Mouse (Mus musculus) CD4-positive, CD25-positive, alpha-beta regulatory T cell, adult 4 months (primary cell): ENCODE measurements around the gene Ifit3. TPM values are rescaled to one million over a fixed set of nuclear protein-coding genes. Genes with fewer than 3 reads are reported as not detected.
"Not testable (repeated sequence)": the region's sequence is repeated elsewhere in the genome, so short reads cannot be mapped to it uniquely, and the experiment has no call there.

Experiments used
- ATAC-seq: one replicate; pipeline ENCODE4 v1.8.0; 2017
- polyA plus RNA-seq, 2 experiments: library from polyadenylated mRNA; unstranded; fragments of 100-300 nt; shearing (Covaris generic); gene quantifications; one replicate each; pipeline ENCODE4 v1.2.1; 2017

Gene Ifit3
- 10 to 100 TPM; 47.4 to 70.7 TPM for polyA plus RNA-seq

GRCm38 (mm10) chr19:34583126-34583766, at the start of gene Ifit3:
Gene Ifit3 (plus strand): TSS chr19:34583531.
- ATAC-seq = peak; percentile 72

- ATAC-seq = no peak
Measured at GRCm38 (mm10) chr19:34539422-34539821, 43.9 kb upstream of the Ifit3 start.

- no peak for ATAC-seq
Measured at GRCm38 (mm10) chr19:34546211-34546610, 37.1 kb upstream of the Ifit3 start.

DNA sequence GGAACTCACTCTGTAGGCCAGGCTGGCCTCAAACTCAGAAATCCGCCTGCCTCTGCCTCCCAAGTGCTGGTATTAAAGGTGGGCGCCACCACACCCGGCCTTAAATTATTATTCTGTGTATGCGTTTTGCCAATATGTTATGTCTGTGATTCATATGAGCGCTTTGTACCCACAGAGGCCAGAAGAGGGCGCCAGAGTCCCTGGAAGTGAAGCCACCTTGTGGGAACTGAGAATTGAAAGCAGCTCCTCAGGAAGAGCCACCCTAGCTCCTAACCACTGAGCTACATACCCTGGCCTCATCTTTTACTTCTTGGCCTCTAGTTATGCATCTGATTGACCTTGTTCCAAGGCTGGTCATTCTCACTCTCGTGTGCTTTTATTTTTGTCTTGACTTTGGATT, 35.4 kb upstream of the Ifit3 start:
- peak; percentile 56 for ATAC-seq

DNA sequence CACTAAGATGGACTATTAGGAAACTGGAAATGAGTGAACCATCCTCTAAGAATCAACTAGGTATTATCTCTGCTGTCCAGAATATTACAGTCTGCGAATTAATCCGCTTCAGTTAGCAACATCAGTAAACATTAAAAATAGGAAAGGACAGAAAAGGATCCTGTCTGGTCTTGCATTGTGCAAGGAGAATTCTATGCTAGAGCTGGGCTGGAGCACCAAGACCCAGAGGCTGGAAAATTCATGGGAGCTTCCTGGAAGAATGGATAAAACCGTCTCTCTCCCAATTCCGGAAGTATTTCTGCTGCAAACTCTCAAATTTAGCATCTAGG, 33.2 kb upstream of the Ifit3 start:
- peak; percentile 5 for ATAC-seq

DNA sequence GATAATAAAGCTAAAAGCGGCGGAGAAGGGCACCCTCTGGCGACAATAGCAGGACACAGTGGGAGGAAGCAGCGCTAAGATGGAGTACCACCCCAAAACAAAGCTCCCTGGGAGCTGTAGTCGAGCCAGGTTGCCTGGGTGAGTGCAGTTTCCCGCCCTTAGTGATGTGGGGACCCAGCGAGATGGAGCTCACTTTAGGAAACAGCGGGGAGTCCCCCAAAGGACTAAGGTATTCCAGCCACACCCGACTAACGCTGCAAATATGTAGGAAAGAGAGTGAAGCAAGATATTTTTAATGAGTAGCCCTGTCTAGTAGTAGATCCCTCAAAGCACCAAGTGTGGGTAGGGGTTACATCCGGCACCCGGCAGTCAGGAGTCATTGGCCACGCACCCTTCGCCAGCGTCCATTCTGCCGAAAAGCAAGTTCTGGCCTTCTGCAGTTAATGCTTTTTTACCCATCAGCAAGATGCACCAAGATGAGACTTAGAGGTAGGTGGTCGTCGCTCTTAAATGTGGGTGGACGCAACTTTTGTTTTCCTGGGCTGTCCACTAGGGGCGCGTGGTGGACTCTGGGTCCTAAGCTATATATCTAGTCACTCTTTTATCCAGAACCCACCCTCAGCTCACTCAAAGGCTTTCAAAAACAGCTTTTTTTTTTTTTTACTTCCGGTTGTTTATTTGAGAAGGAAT, 32.7 kb upstream of the Ifit3 start, which contains the start of gene Ifit2:
Gene Ifit2, plus strand, starts transcription at position 161 of the 690 bp plus-strand sequence.
- ATAC-seq = peak; percentile 87

GRCm38 (mm10) chr19:34551981-34552380, 31.4 kb upstream of the Ifit3 start:
- no peak for ATAC-seq

GRCm38 (mm10) chr19:34553021-34553420, 30.3 kb upstream of the Ifit3 start:
- ATAC-seq = no peak

DNA sequence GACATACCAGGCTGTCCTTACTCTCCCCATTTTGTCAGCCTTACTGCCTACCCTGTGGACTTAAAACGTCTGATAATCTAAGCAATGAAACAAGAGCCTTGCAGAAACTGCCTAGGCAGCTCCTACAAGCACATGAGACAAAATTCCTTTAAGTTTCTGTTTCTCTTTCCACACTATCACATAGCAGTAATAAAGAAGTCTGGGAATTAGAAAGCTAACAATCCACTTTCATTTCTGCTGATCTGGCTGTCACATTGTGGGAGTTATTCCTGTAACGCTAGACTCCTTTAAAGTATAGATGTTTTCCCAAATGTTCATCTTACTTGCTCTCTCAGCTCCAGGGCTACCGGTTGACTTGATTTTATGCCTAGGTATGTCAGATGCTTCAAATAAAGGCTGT, 29.8 kb upstream of the Ifit3 start:
- ATAC-seq = no peak

GRCm38 (mm10) chr19:34554061-34554460, 29.3 kb upstream of the Ifit3 start:
- ATAC-seq = no peak

GRCm38 (mm10) chr19:34556621-34557020, 26.7 kb upstream of the Ifit3 start:
- no peak for ATAC-seq

- ATAC-seq = peak; percentile 71
Measured at GRCm38 (mm10) chr19:34562556-34562955, 20.8 kb upstream of the Ifit3 start.

DNA sequence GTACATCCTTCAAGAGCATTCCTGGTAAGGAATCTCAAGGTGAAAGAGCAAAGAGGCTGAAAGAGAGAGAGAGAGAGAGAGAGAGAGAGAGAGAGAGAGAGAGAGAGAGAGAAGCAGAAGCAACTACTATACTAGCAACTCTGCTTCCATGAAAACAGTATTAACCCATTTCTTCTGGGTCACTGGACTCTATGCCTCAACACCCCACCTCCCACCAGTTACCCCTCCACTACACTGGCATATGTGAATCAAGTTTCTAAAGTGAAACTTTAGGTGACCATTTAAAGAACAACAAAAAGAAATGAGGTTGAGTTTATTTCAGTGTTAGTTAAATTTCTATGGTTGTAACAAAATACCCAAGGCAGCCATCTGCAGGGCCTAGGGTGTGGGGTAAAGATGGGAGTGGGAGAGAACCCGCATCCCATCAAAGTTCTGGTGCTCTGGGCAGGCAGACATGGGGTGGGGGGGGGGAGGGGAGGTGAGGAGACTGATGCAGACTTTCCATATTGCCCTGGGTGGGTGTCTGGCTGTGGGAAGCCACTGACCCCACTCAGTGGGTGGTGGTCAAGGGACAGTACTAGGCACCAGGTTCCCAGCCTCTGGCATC, 17.1 kb upstream of the Ifit3 start:
- ATAC-seq = no peak

DNA sequence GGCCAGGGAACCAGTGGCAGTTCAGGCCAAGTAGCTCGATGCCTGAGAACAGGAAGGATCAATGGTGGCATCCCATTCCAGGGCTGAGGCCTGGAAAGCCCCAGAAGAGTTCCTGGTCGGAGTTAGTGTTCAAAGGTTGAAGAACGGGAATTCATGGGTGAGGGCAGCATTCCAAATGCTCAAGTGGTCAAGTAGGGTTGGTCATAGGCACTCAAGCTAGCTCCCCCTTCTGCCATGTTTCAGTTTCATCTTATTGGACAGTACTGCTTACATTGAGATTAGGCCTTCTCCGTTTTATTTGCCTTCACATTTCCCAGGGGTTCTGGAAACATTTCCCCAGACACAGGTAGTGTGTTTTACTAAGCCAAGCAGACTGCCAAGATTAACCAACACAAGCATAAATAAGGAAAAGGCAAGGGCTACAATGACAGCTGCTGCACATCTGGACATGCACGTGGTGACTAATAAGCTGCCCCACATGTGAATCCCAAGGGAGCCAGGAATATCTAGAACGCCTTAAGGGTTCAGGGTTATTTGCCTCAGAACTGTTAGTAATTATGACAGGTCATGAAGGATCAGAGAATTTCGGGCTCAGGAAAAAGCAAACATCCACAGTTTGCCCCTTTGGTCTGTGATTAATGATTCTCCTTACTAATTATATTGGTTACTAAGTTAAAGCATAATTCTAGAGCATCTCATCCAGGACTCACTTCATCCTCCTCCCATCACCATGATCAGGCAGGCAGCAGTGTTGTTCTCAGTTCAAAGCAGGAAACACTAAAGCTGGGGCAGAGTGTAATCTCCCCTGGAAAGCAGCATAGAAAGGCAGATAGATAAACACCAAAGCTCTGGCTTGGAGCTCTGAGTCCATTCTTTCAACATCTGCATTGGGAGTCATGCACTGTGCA, 14.1 kb upstream of the Ifit3 start:
- ATAC-seq = no peak

GRCm38 (mm10) chr19:34569896-34570476, 13.3 kb upstream of the Ifit3 start:
- ATAC-seq = peak; percentile 49

- ATAC-seq = no peak
Measured at GRCm38 (mm10) chr19:34571080-34571479, 12.3 kb upstream of the Ifit3 start.

DNA sequence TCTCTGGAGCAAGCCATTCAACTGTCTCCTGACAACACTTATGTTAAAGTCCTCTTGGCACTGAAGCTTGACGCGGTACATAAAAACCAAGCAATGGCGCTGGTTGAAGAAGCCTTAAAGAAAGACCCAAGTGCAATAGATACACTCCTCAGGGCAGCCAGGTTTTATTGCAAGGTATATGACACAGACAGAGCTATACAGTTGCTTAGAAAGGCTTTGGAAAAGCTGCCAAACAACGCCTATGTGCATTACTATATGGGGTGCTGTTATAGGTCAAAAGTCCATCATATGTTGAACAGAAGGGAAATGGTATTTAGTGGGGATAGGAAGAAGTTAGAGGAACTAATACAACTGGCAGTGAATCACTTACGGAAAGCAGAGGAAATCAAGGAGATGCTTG, 9.7 kb upstream of the Ifit3 start:
- ATAC-seq = no peak

- ATAC-seq = no peak
Measured at GRCm38 (mm10) chr19:34577121-34577520, 6.2 kb upstream of the Ifit3 start.

GRCm38 (mm10) chr19:34582696-34583095, 635 bp upstream of the Ifit3 start:
- ATAC-seq = peak; percentile 66

- not testable (repeated sequence) for ATAC-seq
Measured at GRCm38 (mm10) chr19:34585740-34586458, 2.6 kb downstream of the Ifit3 start.

- ATAC-seq = peak; percentile 82
Measured at GRCm38 (mm10) chr19:34587898-34588692, 4.8 kb downstream of the Ifit3 start.
